Mouse (Mus musculus) embryonic facial prominence, embryonic 15.5 days (tissue): ENCODE measurements around the gene Ccdc183. TPM values are rescaled to one million over a fixed set of nuclear protein-coding genes. Genes with fewer than 3 reads are reported as not detected.

ENCODE experiments used
- ATAC-seq: fragments of 200-750 bp; cut with Nextera tagmentation; 2 replicates; pipeline ENCODE4 v1.8.0; 2017; ENCODE audit warnings: low read depth, moderate TSS enrichment; ENCODE audit not compliant: insufficient number of reproducible peaks, low FRiP score, low TSS enrichment
- H3K27ac ChIP-seq: fragments of 300-500 bp; sonication (generic); replicated peaks from 2 replicates; pipeline ENCODE4 v1.5.1; 2015; ENCODE audit warnings: mild to moderate bottlenecking, inconsistent platforms
- H3K27me3 ChIP-seq: fragments of 300-500 bp; sonication (generic); 2 replicates; pipeline ENCODE4 v1.6.1; 2015; ENCODE audit warnings: inconsistent platforms
- H3K36me3 ChIP-seq: fragments of 300-500 bp; sonication (generic); 2 replicates; pipeline ENCODE4 v1.6.1; 2015; ENCODE audit warnings: mild to moderate bottlenecking, inconsistent platforms
- H3K4me1 ChIP-seq: fragments of 300-500 bp; sonication (generic); 2 replicates; pipeline ENCODE4 v1.6.1; 2015; ENCODE audit warnings: inconsistent platforms
- H3K4me2 ChIP-seq: fragments of 300-500 bp; sonication (generic); replicated peaks from 2 replicates; pipeline ENCODE4 v1.6.1; 2015; ENCODE audit warnings: mild to moderate bottlenecking, inconsistent platforms
- H3K4me3 ChIP-seq: fragments of 300-500 bp; sonication (generic); replicated peaks from 2 replicates; pipeline ENCODE4 v1.5.1; 2015; ENCODE audit warnings: mild to moderate bottlenecking, inconsistent platforms
- H3K9ac ChIP-seq: fragments of 300-500 bp; sonication (generic); 2 replicates; pipeline ENCODE4 v1.6.1; 2015; ENCODE audit warnings: inconsistent platforms
- H3K9me3 ChIP-seq: fragments of 300-500 bp; sonication (generic); replicated peaks from 2 replicates; pipeline ENCODE4 v1.6.1; 2016; ENCODE audit warnings: inconsistent platforms
- WGBS: fragments of 180-500 bp; shearing (Covaris S2); methylation state at CpG from one replicate; pipeline ENCODE4 v1.1.7; 2015; 5-methylcytosine and 5-hydroxymethylcytosine counted together
- polyA plus RNA-seq: library from polyadenylated mRNA; unstranded; fragments of >200 nt; fragmentation: Nextera tagmentation; extraction: Ambion mirVana; gene quantifications from 2 replicates; pipeline ENCODE4 v1.2.1, GENCODE M21; 2015

The Ccdc183 gene
- polyA plus RNA-seq, 1 experiment from 2014 or later, result 0.29 TPM

GRCm38 (mm10) chr2:25634046-25634445 is 16.6 kb upstream of the Ccdc183 start:
- 38% methylated on average over 1 of the region's 1 CpGs for WGBS
- ATAC-seq, result no peak
- Histone ChIP-seq H3K36me3 (no peaks in the 10 kb centered on the region), H3K4me1 (no peaks in the 10 kb centered on the region), H3K27ac (no peak overlapping the region), H3K4me3 (no peak overlapping the region), H3K4me2 (no peak overlapping the region), H3K9ac (no peak overlapping the region), H3K9me3 (no peaks in the 10 kb centered on the region), H3K27me3 (no peaks in the 10 kb centered on the region)

- H3K4me3 ChIP-seq, result no peak overlapping the region
- H3K36me3 ChIP-seq, result no peaks in the 10 kb centered on the region
- no peaks in the 10 kb centered on the region for H3K4me1 ChIP-seq
- 88% methylated on average over 3 of the region's 3 CpGs for WGBS
- H3K27me3 ChIP-seq, result no peaks in the 10 kb centered on the region
- H3K27ac ChIP-seq, result no peak overlapping the region
- H3K9me3 ChIP-seq, result no peaks in the 10 kb centered on the region
- no peak for ATAC-seq
- no peak overlapping the region for H3K9ac ChIP-seq
- no peak overlapping the region for H3K4me2 ChIP-seq
Observed at GRCm38 (mm10) chr2:25633616-25634015, 16.1 kb upstream of the Ccdc183 start.

- Histone ChIP-seq H3K9me3 (no peaks in the 10 kb centered on the region), H3K27ac (no peak overlapping the region), H3K4me2 (no peak overlapping the region), H3K4me3 (no peak overlapping the region), H3K36me3 (no peaks in the 10 kb centered on the region), H3K27me3 (no peaks in the 10 kb centered on the region), H3K4me1 (no peaks in the 10 kb centered on the region), H3K9ac (no peak overlapping the region)
- 37% methylated on average over 4 of the region's 4 CpGs for WGBS
- ATAC-seq, result no peak
Observed at GRCm38 (mm10) chr2:25628738-25629137, 11.3 kb upstream of the Ccdc183 start.

GRCm38 (mm10) chr2:25627811-25628210 is 10.3 kb upstream of the Ccdc183 start, which contains the start of gene Fcna:
Gene Fcna (minus strand): TSS chr2:25628030.
- no peaks in the 10 kb centered on the region for H3K9me3 ChIP-seq
- H3K36me3 ChIP-seq, result no peaks in the 10 kb centered on the region
- no peak within 1 kb of the TSS for H3K27ac ChIP-seq
- no peaks in the 10 kb centered on the region for H3K4me1 ChIP-seq
- no peak within 1 kb of the TSS for H3K4me2 ChIP-seq
- H3K9ac ChIP-seq, result no peak within 1 kb of the TSS
- no peak for ATAC-seq
- no peaks in the 10 kb centered on the region for H3K27me3 ChIP-seq
- no peak within 1 kb of the TSS for H3K4me3 ChIP-seq
- WGBS, result 66% methylated on average over 6 of the region's 6 CpGs

GRCm38 (mm10) chr2:25625986-25626385 is 8.5 kb upstream of the Ccdc183 start:
- Histone ChIP-seq H3K27me3 (no peaks in the 10 kb centered on the region), H3K27ac (no peak overlapping the region), H3K9me3 (no peaks in the 10 kb centered on the region), H3K9ac (no peak overlapping the region), H3K36me3 (no peaks in the 10 kb centered on the region), H3K4me3 (no peak overlapping the region), H3K4me1 (peaks cover 14% of the 10 kb centered on the region), H3K4me2 (no peak overlapping the region)
- no peak for ATAC-seq
- 72% methylated on average over 5 of the region's 5 CpGs for WGBS

GRCm38 (mm10) chr2:25621229-25622200 is 4.0 kb upstream of the Ccdc183 start, which contains the start of gene Tmem141:
Gene Tmem141 (minus strand): TSS chr2:25622005.
- peak within 1 kb of the TSS; percentile 71 for H3K27ac ChIP-seq

GRCm38 (mm10) chr2:25620852-25621228 is 3.4 kb upstream of the Ccdc183 start:
- H3K36me3 ChIP-seq, result no peaks in the 10 kb centered on the region
- peak overlapping the region; percentile 71; the same call in 1 of the 2 replicates for H3K27ac ChIP-seq
- H3K4me3 ChIP-seq, result peak overlapping the region; percentile 53; the same call in 1 of the 2 replicates
- no peaks in the 10 kb centered on the region for H3K9me3 ChIP-seq
- ATAC-seq, result no peak
- peaks cover 29% of the 10 kb centered on the region for H3K4me1 ChIP-seq
- no peak overlapping the region for H3K9ac ChIP-seq
- peaks cover 23% of the 10 kb centered on the region for H3K27me3 ChIP-seq
- peak overlapping the region; percentile 83 for H3K4me2 ChIP-seq
- 70% methylated on average over 4 of the region's 4 CpGs for WGBS

More at GRCm38 (mm10) chr2:25621229-25622200, 4.0 kb upstream of the Ccdc183 start, which contains the start of gene Tmem141:
- Histone ChIP-seq H3K4me3 (peak within 1 kb of the TSS; percentile 53), H3K9me3 (no peaks in the 10 kb centered on the region), H3K4me2 (peak within 1 kb of the TSS; percentile 83), H3K36me3 (no peaks in the 10 kb centered on the region), H3K9ac (peak within 1 kb of the TSS; percentile 35; the same call in 1 of the 2 replicates), H3K27me3 (peaks cover 16% of the 10 kb centered on the region), H3K4me1 (peaks cover 22% of the 10 kb centered on the region)
- ATAC-seq, result peak; percentile 84
- 5% methylated on average over 34 of the region's 34 CpGs for WGBS

GRCm38 (mm10) chr2:25620386-25620785 is 2.9 kb upstream of the Ccdc183 start:
- Histone ChIP-seq H3K4me3 (no peak overlapping the region), H3K27ac (0 out of 2 replicates have a peak overlapping the region, but pooled peaks have one; percentile 71), H3K9me3 (no peaks in the 10 kb centered on the region), H3K36me3 (no peaks in the 10 kb centered on the region), H3K27me3 (peaks cover 27% of the 10 kb centered on the region), H3K4me2 (no peak overlapping the region; the same call in 1 of the 2 replicates), H3K9ac (no peak overlapping the region), H3K4me1 (peaks cover 31% of the 10 kb centered on the region)
- WGBS, result 55% methylated on average over 6 of the region's 6 CpGs
- ATAC-seq, result no peak

- peaks cover 38% of the 10 kb centered on the region for H3K27me3 ChIP-seq
- 15% methylated on average over 22 of the region's 22 CpGs for WGBS
- no peak overlapping the region for H3K27ac ChIP-seq
- H3K9ac ChIP-seq, result no peak overlapping the region
- H3K4me3 ChIP-seq, result peak overlapping the region; percentile 11; the same call in 1 of the 2 replicates
- no peaks in the 10 kb centered on the region for H3K36me3 ChIP-seq
- peaks cover 21% of the 10 kb centered on the region for H3K4me1 ChIP-seq
- H3K4me2 ChIP-seq, result peak overlapping the region; percentile 42
- H3K9me3 ChIP-seq, result no peaks in the 10 kb centered on the region
- ATAC-seq, result no peak
Observed at GRCm38 (mm10) chr2:25616398-25616797, 1.1 kb downstream of the Ccdc183 start.

- H3K9me3 ChIP-seq, result no peaks in the 10 kb centered on the region
- peaks cover 18% of the 10 kb centered on the region for H3K4me1 ChIP-seq
- peak; percentile 11; the same call in 1 of the 2 replicates for ATAC-seq
- WGBS, result 61% methylated on average over 10 of the region's 10 CpGs
- peak overlapping the region; percentile 97 for H3K27ac ChIP-seq
- peak overlapping the region; percentile 62 for H3K4me2 ChIP-seq
- peak overlapping the region; percentile 98; the same call in 1 of the 2 replicates for H3K9ac ChIP-seq
- peak overlapping the region; percentile 100 for H3K4me3 ChIP-seq
- no peaks in the 10 kb centered on the region for H3K36me3 ChIP-seq
- H3K27me3 ChIP-seq, result no peaks in the 10 kb centered on the region
Observed at GRCm38 (mm10) chr2:25608671-25609070, 8.8 kb downstream of the Ccdc183 start.
